Mouse (Mus musculus): ENCODE measurements around the gene Lrrc3c. TPM values are rescaled to one million over a fixed set of nuclear protein-coding genes. Genes with fewer than 3 reads are reported as not detected.

Gene Lrrc3c
- not detected for total RNA-seq (2021)

GRCm38 (mm10) chr11:98597991-98598390 lies at the start of gene Lrrc3c:
Lrrc3c (plus strand) TSS chr11:98598291.
- intact Hi-C loops (cut with DNase I), result no loop called here
- DNase-seq (ENCODE audit: low spot score in 2 of 2), result no peak

GRCm38 (mm10) chr11:98549363-98549762 lies 48.7 kb upstream of the Lrrc3c start:
- intact Hi-C loops (cut with DNase I), result loop anchor here (10.0 kb wide), 1 partner anchor 215 kb away; no protein-coding TSS in a partner anchor
- no peak for DNase-seq (ENCODE audit: low spot score in 2 of 2)

GRCm38 (mm10) chr11:98550311-98550974 lies 47.6 kb upstream of the Lrrc3c start:
- intact Hi-C loops (cut with DNase I), result no loop called here
- DNase-seq (ENCODE audit: low spot score in 2 of 2), result no peak

GRCm38 (mm10) chr11:98550975-98551828 lies 46.9 kb upstream of the Lrrc3c start, which contains the start of gene Zpbp2:
Zpbp2 (plus strand) TSS chr11:98551097.
- DNase-seq (ENCODE audit: low spot score in 2 of 2), result peak; percentile 90 to 93

GRCm38 (mm10) chr11:98553966-98554365 lies 44.1 kb upstream of the Lrrc3c start:
- intact Hi-C loops (cut with DNase I), result no loop called here
- no peak for DNase-seq (ENCODE audit: low spot score in 2 of 2)

More at GRCm38 (mm10) chr11:98550975-98551828, 46.9 kb upstream of the Lrrc3c start, which contains the start of gene Zpbp2:
- intact Hi-C loops (cut with DNase I), result no loop called here

- no peak for DNase-seq (ENCODE audit: low spot score in 2 of 2)
- intact Hi-C loops (cut with DNase I), result no loop called here
Observed at GRCm38 (mm10) chr11:98555124-98555700, 42.9 kb upstream of the Lrrc3c start.

GRCm38 (mm10) chr11:98560942-98561341 lies 37.1 kb upstream of the Lrrc3c start:
- intact Hi-C loops (cut with DNase I), result no loop called here

GRCm38 (mm10) chr11:98563025-98563424 lies 35.1 kb upstream of the Lrrc3c start:
- no peak for DNase-seq (ENCODE audit: low spot score in 2 of 2)
- intact Hi-C loops (cut with DNase I), result no loop called here

More at GRCm38 (mm10) chr11:98560942-98561341, 37.1 kb upstream of the Lrrc3c start:
- no peak for DNase-seq (ENCODE audit: low spot score in 2 of 2)

- intact Hi-C loops (cut with DNase I), result no loop called here
- no peak for DNase-seq (ENCODE audit: low spot score in 2 of 2)
Observed at GRCm38 (mm10) chr11:98563921-98564414, 34.1 kb upstream of the Lrrc3c start.

- DNase-seq (ENCODE audit: low spot score in 2 of 2), result no peak
- intact Hi-C loops (cut with DNase I), result no loop called here
Observed at GRCm38 (mm10) chr11:98568326-98568725, 29.8 kb upstream of the Lrrc3c start.

GRCm38 (mm10) chr11:98569461-98569860 lies 28.6 kb upstream of the Lrrc3c start:
- DNase-seq (ENCODE audit: low spot score in 2 of 2), result no peak
- intact Hi-C loops (cut with DNase I), result no loop called here

- intact Hi-C loops (cut with DNase I), result no loop called here
Observed at GRCm38 (mm10) chr11:98577776-98578175, 20.3 kb upstream of the Lrrc3c start.

GRCm38 (mm10) chr11:98580301-98581121 lies 17.6 kb upstream of the Lrrc3c start:
- intact Hi-C loops (cut with DNase I), result no loop called here
- no peak for DNase-seq (ENCODE audit: low spot score in 2 of 2)

More at GRCm38 (mm10) chr11:98577776-98578175, 20.3 kb upstream of the Lrrc3c start:
- DNase-seq (ENCODE audit: low spot score in 2 of 2), result no peak

- intact Hi-C loops (cut with DNase I), result no loop called here
- DNase-seq (ENCODE audit: low spot score in 2 of 2), result no peak
Observed at GRCm38 (mm10) chr11:98581286-98582029, 16.6 kb upstream of the Lrrc3c start.

- intact Hi-C loops (cut with DNase I), result no loop called here
Observed at GRCm38 (mm10) chr11:98582030-98582388, 16.1 kb upstream of the Lrrc3c start.

GRCm38 (mm10) chr11:98582551-98583264 lies 15.4 kb upstream of the Lrrc3c start:
- DNase-seq (ENCODE audit: low spot score in 2 of 2), result no peak
- intact Hi-C loops (cut with DNase I), result no loop called here

More at GRCm38 (mm10) chr11:98582030-98582388, 16.1 kb upstream of the Lrrc3c start:
- DNase-seq (ENCODE audit: low spot score in 2 of 2), result no peak

GRCm38 (mm10) chr11:98583265-98583552 lies 14.9 kb upstream of the Lrrc3c start:
- intact Hi-C loops (cut with DNase I), result no loop called here
- no peak for DNase-seq (ENCODE audit: low spot score in 2 of 2)

GRCm38 (mm10) chr11:98583571-98583970 lies 14.5 kb upstream of the Lrrc3c start:
- DNase-seq (ENCODE audit: low spot score in 2 of 2), result no peak

More at GRCm38 (mm10) chr11:98583571-98583970, 14.5 kb upstream of the Lrrc3c start:
- intact Hi-C loops (cut with DNase I), result no loop called here
